Mouse (Mus musculus): ENCODE measurements at regions not wholly inside any gene's neighbourhood (a gene's known extent, or its start where the extent isn't known, plus 50 kb on each side); places are given as distances from the start of the nearest gene placed in this dataset.

- DNase-seq (ENCODE audit: low read depth, low spot score): no peak
Measured at GRCm38 (mm10) chr8:87273328-87273727, 199.1 kb downstream of the Cbln1 start.

GRCm38 (mm10) chr8:87270525-87271187 lies 201.8 kb downstream of the Cbln1 start:
- DNase-seq (ENCODE audit: low read depth, low spot score): no peak

GRCm38 (mm10) chr8:87268159-87268558 lies 204.2 kb downstream of the Cbln1 start:
- no peak for DNase-seq (ENCODE audit: low read depth, low spot score)

GRCm38 (mm10) chr8:87264999-87265398 lies 207.4 kb downstream of the Cbln1 start:
- no peak for DNase-seq (ENCODE audit: low read depth, low spot score)

- DNase-seq (ENCODE audit: low read depth, low spot score): no peak
Measured at GRCm38 (mm10) chr8:87260305-87260704, 212.1 kb downstream of the Cbln1 start.

- DNase-seq (ENCODE audit: low read depth, low spot score): no peak
Measured at GRCm38 (mm10) chr8:87242681-87243080, 229.7 kb downstream of the Cbln1 start.

- no peak for DNase-seq (ENCODE audit: low read depth, low spot score)
Measured at GRCm38 (mm10) chr8:87237181-87237580, 235.2 kb downstream of the Cbln1 start.

- DNase-seq (ENCODE audit: low read depth, low spot score): no peak
Measured at GRCm38 (mm10) chr8:87236438-87236837, 236.0 kb downstream of the Cbln1 start.

- peak; percentile 84 for DNase-seq (ENCODE audit: low read depth, low spot score)
Measured at GRCm38 (mm10) chr8:87235341-87236075, 236.9 kb downstream of the Cbln1 start.

- DNase-seq (ENCODE audit: low read depth, low spot score): no peak
Measured at GRCm38 (mm10) chr8:87234336-87234735, 238.1 kb downstream of the Cbln1 start.

- DNase-seq (ENCODE audit: low read depth, low spot score): peak; percentile 43
Measured at GRCm38 (mm10) chr8:87233805-87234331, 238.5 kb downstream of the Cbln1 start.

- DNase-seq (ENCODE audit: low read depth, low spot score): no peak
Measured at GRCm38 (mm10) chr8:87231762-87232161, 240.6 kb downstream of the Cbln1 start.

- DNase-seq (ENCODE audit: low read depth, low spot score): no peak
Measured at GRCm38 (mm10) chr8:87230096-87230495, 242.3 kb downstream of the Cbln1 start.

GRCm38 (mm10) chr8:87229182-87229581 lies 243.2 kb downstream of the Cbln1 start:
- DNase-seq (ENCODE audit: low read depth, low spot score): no peak

- no peak for DNase-seq (ENCODE audit: low read depth, low spot score)
Measured at GRCm38 (mm10) chr8:87228777-87229176, 243.6 kb downstream of the Cbln1 start.

- no peak for DNase-seq (ENCODE audit: low read depth, low spot score)
Measured at GRCm38 (mm10) chr8:87225504-87226425, 246.6 kb downstream of the Cbln1 start.

- no peak for DNase-seq (ENCODE audit: low read depth, low spot score)
Measured at GRCm38 (mm10) chr8:87220581-87220980, 251.8 kb downstream of the Cbln1 start.

GRCm38 (mm10) chr8:87218956-87219482 lies 253.4 kb downstream of the Cbln1 start:
- peak; percentile 56 for DNase-seq (ENCODE audit: low read depth, low spot score)

GRCm38 (mm10) chr8:87214962-87215361 lies 257.4 kb downstream of the Cbln1 start:
- DNase-seq (ENCODE audit: low read depth, low spot score): no peak

- no peak for DNase-seq (ENCODE audit: low read depth, low spot score)
Measured at GRCm38 (mm10) chr8:87210546-87210945, 261.9 kb downstream of the Cbln1 start.

- no peak for DNase-seq (ENCODE audit: low read depth, low spot score)
Measured at GRCm38 (mm10) chr8:87209295-87209694, 263.1 kb downstream of the Cbln1 start.

GRCm38 (mm10) chr8:87208036-87208435 lies 264.4 kb downstream of the Cbln1 start:
- DNase-seq (ENCODE audit: low read depth, low spot score): no peak
